Mouse (Mus musculus): ENCODE measurements around the gene Arhgap8.

The Arhgap8 gene

GRCm38 (mm10) chr15:84811126-84811525 lies 91.3 kb downstream of the Arhgap8 start:
- no peak for DNase-seq

GRCm38 (mm10) chr15:84812831-84813357 lies 93.0 kb downstream of the Arhgap8 start:
- DNase-seq = no peak

DNA sequence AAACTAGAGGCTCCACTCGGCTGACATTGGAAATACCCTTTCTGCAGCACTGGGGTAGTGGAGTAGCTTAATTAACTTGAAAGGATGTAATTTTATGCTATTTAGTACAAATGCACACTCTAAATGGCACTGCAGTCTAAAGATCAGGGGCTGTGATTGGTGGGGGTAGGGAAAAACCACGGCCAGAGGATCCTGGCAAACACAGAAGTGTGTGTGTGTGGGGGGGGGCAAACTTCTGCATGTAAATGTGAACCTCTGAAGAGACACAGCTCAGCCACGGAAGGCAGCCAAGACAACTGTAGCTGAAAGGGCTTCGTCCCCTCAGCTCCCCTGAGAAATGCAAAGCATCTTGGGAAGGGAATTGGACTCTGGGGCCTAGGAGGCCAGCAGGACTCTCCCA lies 95.3 kb downstream of the Arhgap8 start:
- DNase-seq = no peak

- DNase-seq = no peak
These were observed 97.7 kb downstream of the Arhgap8 start for GRCm38 (mm10) chr15:84817589-84817988.

DNA sequence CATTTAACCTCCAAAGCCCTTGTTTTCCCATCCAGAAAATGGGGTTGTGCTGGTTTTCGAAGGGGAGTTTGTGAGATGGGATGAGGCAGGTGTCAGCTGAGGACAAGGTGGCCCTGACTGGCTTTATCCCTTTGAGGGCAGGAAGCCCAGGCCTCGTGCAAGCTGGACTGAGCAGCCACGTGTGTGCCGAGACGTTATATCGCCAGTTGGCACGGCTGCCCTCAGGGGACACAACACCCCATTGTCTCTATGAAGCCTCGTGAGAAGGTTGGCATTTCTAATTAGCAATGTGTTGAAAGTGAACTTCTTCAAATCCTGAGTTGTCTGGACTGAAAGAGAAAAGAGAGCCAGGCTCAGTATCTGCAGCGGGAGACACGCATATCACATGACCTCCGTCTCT lies 98.4 kb downstream of the Arhgap8 start:
- no peak for DNase-seq

- no peak for DNase-seq
These were observed 101.0 kb downstream of the Arhgap8 start for GRCm38 (mm10) chr15:84820811-84821210.

All from spleen, adult 18-20 months (tissue).